Mouse (Mus musculus): Measurements from ENCODE around the gene F2r.

F2r gene

GRCm38 (mm10) chr13:95595411-95595810 is 22.9 kb downstream of the F2r start:
- no peak for DNase-seq (ENCODE audit: low spot score in 2 of 2)

GRCm38 (mm10) chr13:95592860-95593259 is 25.4 kb downstream of the F2r start:
- peak in 1 of 2 experiments; percentile 14 for DNase-seq (ENCODE audit: low spot score in 2 of 2)

- no peak for DNase-seq (ENCODE audit: low spot score in 2 of 2)
Measured at GRCm38 (mm10) chr13:95591606-95592005, 26.7 kb downstream of the F2r start.

GRCm38 (mm10) chr13:95587628-95588027 is 30.7 kb downstream of the F2r start:
- no peak for DNase-seq (ENCODE audit: low spot score in 2 of 2)

DNA sequence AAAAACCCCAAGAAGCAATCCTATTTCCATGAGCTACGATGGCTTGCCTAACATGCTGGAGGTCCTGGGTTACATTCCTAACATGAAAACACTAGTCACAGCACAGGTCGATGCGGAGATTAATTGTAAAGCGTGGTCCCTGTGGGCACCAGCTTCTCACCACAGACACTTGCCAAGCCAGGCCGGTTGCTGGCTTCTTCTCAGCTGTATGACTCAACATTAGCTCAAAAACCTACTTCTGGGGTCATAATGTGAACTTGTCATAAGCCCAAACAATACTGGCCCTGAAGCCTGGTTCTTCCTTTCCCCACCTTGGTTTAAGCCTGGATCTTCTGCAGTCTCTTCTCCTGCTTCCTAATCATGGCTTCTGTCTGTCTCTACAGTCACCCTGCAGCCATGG is 33.4 kb downstream of the F2r start:
- DNase-seq (ENCODE audit: low spot score in 2 of 2), result no peak

DNA sequence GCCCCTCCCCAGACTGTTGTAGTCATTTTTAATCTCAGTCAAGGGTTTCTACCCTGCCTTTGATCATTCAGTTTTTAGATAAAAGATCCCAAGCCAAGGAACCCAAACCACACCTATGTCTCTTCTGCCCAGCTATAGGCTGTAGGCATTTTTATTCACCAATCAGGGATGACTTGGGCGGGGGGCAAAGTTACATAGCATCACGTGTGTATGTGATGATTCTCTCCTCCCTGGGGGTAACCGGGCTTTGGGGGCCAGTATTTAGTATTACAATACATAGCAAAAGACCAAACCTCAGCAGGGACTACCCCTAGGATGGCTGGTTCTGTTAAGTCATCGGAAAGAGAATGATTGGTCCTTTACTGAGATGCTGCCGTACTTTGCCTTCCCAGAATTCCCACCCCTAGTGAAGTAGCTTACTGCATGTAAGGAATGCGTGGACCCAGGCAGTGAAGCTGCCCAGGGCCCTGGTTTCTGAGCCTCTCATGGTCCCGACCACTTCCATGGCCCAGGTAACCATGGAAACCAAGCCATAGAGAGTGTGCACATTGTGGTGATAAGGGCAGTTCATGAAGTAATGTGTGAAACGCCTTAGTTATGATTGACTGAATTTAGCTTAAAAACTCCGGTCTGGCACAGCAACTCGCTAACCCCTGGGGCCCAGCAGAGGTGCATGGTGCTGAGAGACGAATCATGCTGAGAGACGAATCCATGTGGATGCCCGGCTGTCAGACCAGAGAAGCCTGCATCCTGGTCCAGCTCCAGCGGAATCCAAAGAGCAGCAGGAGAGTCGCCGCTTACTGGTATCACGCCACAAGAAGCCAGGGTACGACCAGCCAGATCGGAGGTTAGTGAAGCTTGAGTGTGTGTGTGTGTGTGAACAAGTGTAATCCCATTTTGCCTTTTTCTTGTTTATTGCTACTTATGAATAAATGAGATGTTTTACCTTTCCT is 34.8 kb downstream of the F2r start:
- no peak for DNase-seq (ENCODE audit: low spot score in 2 of 2)

- no peak for DNase-seq (ENCODE audit: low spot score in 2 of 2)
Measured at GRCm38 (mm10) chr13:95581850-95582249, 36.4 kb downstream of the F2r start.

GRCm38 (mm10) chr13:95578016-95578697 is 40.1 kb downstream of the F2r start:
- no peak for DNase-seq (ENCODE audit: low spot score in 2 of 2)

DNA sequence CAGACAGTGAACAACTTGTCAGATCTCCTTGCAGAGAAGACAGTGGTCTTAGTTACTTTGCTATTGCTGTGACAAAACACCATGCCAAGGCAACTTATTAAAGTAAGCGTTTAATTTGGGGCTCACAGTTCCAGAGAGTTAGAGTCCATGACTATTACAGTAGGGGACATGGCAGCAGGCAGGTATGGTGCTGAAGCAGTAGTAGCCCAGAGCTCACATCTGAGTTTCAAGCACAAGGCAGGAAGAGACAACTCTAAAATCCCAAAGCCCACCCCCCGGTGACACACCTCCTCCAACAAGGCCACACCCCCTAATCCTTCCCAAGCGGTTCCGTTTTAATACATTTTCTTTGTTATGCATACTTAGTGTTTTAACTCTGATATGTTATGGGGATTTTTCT is 47.4 kb downstream of the F2r start:
- DNase-seq (ENCODE audit: low spot score in 2 of 2), result no peak

GRCm38 (mm10) chr13:95569326-95569725 is 49.0 kb downstream of the F2r start:
- DNase-seq (ENCODE audit: low spot score in 2 of 2), result no peak

DNA sequence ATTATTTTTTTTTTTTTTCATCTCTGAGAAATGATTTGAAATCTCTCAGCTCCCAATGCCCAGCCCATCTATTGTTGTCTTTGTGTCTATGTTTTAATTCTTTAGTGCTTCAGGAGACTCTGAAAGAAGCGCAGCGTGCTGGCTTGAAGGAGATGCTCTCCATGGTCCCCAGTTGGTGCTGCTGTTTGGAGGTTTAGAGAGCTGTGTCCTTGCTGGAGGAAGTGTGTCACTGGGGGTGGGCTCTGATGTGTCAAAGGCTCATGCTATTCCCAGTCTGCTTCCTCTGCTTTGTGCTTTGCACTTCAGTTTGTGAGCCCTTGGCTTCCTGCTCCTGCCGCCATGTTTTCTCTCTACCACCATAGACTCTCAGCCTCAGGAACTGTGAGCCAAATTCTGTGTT is 50.0 kb downstream of the F2r start:
- no peak for DNase-seq (ENCODE audit: low spot score in 2 of 2)

GRCm38 (mm10) chr13:95566841-95567551 is 51.3 kb downstream of the F2r start:
- DNase-seq (ENCODE audit: low spot score in 2 of 2), result no peak

DNA sequence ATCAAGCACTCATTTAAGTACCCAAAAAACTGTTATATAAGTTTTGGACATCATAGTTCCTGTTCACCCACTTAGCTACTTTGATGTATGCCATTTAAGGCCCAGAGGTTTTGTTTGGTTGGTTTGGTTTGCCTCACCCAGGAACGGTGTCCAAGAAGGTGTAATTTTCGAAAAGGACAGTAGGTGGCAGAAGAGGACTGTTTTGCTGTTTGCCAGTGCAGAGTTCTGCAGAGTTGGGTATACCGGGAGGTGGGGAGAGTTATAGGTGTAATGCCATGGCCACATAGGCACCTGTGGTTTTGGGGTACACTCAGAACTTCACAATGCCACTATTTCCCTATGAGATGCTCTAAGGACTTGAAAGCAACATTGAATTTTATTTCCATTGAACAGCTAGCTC is 54.6 kb downstream of the F2r start:
- peak; percentile 64 to 88 for DNase-seq (ENCODE audit: low spot score in 2 of 2)

GRCm38 (mm10) chr13:95563066-95563610 is 55.1 kb downstream of the F2r start:
- DNase-seq (ENCODE audit: low spot score in 2 of 2), result no peak

GRCm38 (mm10) chr13:95557326-95557725 is 61.0 kb downstream of the F2r start:
- no peak for DNase-seq (ENCODE audit: low spot score in 2 of 2)

GRCm38 (mm10) chr13:95553885-95554492 is 64.3 kb downstream of the F2r start:
- no peak for DNase-seq (ENCODE audit: low spot score in 2 of 2)

Measured in thymus, postnatal 10 days (tissue).